Mouse (Mus musculus): ENCODE data around the gene Hsfy2. TPM values are rescaled to one million over a fixed set of nuclear protein-coding genes. Genes with fewer than 3 reads are reported as not detected.

Hsfy2 gene
- not detected in 2 replicates for polyA plus RNA-seq (2012; ENCODE audit: insufficient read depth, low replicate concordance)

DNA sequence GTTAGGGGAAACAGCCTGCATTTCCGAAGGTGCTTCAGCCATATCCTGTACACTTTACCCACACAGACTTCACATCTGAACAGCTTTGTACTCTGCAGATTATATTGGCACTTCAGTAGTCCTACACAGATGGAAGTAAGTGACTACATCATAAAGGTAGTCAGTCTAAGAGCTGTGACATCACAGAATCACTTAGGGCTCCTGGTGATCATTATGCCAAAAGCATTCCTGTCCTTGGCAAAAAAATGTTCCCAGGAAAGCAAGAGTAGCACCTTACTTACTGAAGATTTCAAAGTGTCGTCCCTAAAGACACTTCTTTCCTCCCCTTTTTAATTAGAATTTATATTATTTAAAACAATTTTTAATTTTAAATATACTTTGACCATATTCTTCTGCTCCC lies at the start of gene Hsfy2:
TSS of gene Hsfy2 (minus strand) at position 101 of the 400 bp plus-strand sequence.
- Histone ChIP-seq H3K4me1 (no peaks in the 10 kb centered on the region), H3K36me3 (replicated peaks; ENCODE audit: low read length) (no peaks in the 10 kb centered on the region), H3K9me3 (peaks cover 7% of the 10 kb centered on the region), H3K4me3 (replicated peaks) (no peak within 1 kb of the TSS), H3K27me3 (replicated peaks) (no peaks in the 10 kb centered on the region)
- TF ChIP-seq FLI1 (IDR thresholded peaks at IDR 0.05; ENCODE audit: low read length), result no peak
- no peak for TF ChIP-seq GATA1 (IDR thresholded peaks at IDR 0.05; ENCODE audit: borderline replicate concordance, low read length)

DNA sequence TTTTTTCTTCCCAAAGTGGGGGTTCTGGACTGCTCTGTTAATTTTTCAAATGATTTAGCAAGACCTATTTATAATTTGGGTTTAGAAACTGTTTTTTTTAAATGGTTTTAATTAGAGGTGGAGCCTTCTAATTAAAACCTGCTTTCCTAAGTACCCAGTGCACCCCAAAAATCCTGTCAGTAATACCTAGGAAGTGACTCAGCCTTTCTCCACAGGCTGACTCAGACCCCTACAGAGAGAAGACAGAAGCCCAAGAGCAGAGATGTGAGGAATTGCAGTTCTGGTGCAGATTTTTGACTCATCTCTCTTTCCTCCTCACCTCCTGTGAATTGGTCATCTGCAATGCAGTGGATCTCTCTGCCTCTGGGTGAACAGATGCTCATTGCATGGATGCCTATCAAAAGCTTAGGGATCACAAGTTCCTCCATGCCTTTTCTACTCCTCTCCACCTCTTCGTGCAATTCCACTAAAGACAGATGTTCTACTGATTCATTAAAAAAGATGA lies 47.9 kb upstream of the Hsfy2 start:
- Histone ChIP-seq H3K4me1 (no peaks in the 10 kb centered on the region), H3K4me3 (replicated peaks) (no peak overlapping the region), H3K27me3 (replicated peaks) (no peaks in the 10 kb centered on the region), H3K9me3 (no peaks in the 10 kb centered on the region), H3K36me3 (replicated peaks; ENCODE audit: low read length) (no peaks in the 10 kb centered on the region)
- TF ChIP-seq FLI1 (IDR thresholded peaks at IDR 0.05; ENCODE audit: low read length), result no peak
- no peak for TF ChIP-seq GATA1 (IDR thresholded peaks at IDR 0.05; ENCODE audit: borderline replicate concordance, low read length)

- Histone ChIP-seq H3K4me3 (replicated peaks) (no peak overlapping the region), H3K4me1 (no peaks in the 10 kb centered on the region), H3K27me3 (replicated peaks) (no peaks in the 10 kb centered on the region), H3K9me3 (no peaks in the 10 kb centered on the region), H3K36me3 (replicated peaks; ENCODE audit: low read length) (no peaks in the 10 kb centered on the region)
- TF ChIP-seq GATA1 (IDR thresholded peaks at IDR 0.05; ENCODE audit: borderline replicate concordance, low read length) (no peak), FLI1 (IDR thresholded peaks at IDR 0.05; ENCODE audit: low read length) (no peak)
These were observed 47.3 kb upstream of the Hsfy2 start for GRCm38 (mm10) chr1:56684512-56684911.

DNA sequence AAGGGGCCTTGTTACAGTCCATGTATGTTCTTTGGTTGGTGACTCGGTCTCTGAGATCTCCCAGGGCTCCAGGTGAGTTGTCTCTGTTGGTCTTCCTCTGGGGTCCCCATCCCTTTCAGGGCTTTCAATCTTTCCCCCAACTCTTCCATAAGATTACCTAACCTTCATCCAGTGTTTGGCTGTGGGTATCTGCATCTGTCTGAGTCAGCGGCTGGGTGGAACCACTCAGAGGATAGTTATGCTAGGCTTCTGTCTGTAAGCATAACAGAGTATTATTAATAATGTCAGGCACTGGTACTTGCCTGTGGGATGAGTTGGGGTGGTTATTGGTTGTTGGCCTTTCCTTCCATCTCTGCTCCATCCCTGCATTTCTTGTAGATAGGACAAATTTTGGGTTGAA lies 44.0 kb upstream of the Hsfy2 start:
- H3K4me3 ChIP-seq (replicated peaks), result no peak overlapping the region
- H3K27me3 ChIP-seq (replicated peaks), result no peaks in the 10 kb centered on the region
- H3K36me3 ChIP-seq (replicated peaks; ENCODE audit: low read length), result no peaks in the 10 kb centered on the region
- TF ChIP-seq GATA1 (IDR thresholded peaks at IDR 0.05; ENCODE audit: borderline replicate concordance, low read length) (no peak), FLI1 (IDR thresholded peaks at IDR 0.05; ENCODE audit: low read length) (no peak)
- H3K4me1 ChIP-seq, result no peaks in the 10 kb centered on the region
- no peaks in the 10 kb centered on the region for H3K9me3 ChIP-seq

DNA sequence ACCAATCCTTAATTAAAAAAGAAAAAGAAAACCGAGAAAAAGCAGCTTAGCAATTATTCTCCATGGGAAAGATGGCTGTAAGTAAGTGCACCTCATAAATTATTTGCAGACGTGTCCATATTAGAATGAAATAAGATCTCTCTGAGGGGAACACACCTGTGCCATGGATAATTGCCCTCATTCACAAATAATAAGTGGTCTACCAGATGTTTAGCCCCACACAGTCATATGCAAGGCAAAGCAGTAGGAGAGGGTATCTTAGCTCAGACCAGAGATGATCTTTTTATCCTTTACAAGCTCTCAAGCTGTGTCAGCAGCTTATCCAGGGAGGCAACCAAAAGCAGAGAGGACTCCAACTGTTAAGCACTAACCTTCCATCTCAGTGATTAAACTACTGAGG lies 38.0 kb upstream of the Hsfy2 start:
- H3K4me1 ChIP-seq, result no peaks in the 10 kb centered on the region
- no peak overlapping the region for H3K4me3 ChIP-seq (replicated peaks)
- H3K27me3 ChIP-seq (replicated peaks), result no peaks in the 10 kb centered on the region
- no peaks in the 10 kb centered on the region for H3K36me3 ChIP-seq (replicated peaks; ENCODE audit: low read length)
- TF ChIP-seq GATA1 (IDR thresholded peaks at IDR 0.05; ENCODE audit: borderline replicate concordance, low read length) (no peak), FLI1 (IDR thresholded peaks at IDR 0.05; ENCODE audit: low read length) (no peak)
- H3K9me3 ChIP-seq, result peaks cover 10% of the 10 kb centered on the region; the same call in 1 of the 2 replicates

- Histone ChIP-seq H3K36me3 (replicated peaks; ENCODE audit: low read length) (no peaks in the 10 kb centered on the region), H3K9me3 (peaks cover 15% of the 10 kb centered on the region; the same call in 1 of the 2 replicates), H3K27me3 (replicated peaks) (no peaks in the 10 kb centered on the region), H3K4me1 (no peaks in the 10 kb centered on the region), H3K4me3 (replicated peaks) (no peak overlapping the region)
- TF ChIP-seq FLI1 (IDR thresholded peaks at IDR 0.05; ENCODE audit: low read length) (no peak), GATA1 (IDR thresholded peaks at IDR 0.05; ENCODE audit: borderline replicate concordance, low read length) (no peak)
These were observed 37.4 kb upstream of the Hsfy2 start for GRCm38 (mm10) chr1:56674601-56675000.

GRCm38 (mm10) chr1:56671241-56671945 lies 34.2 kb upstream of the Hsfy2 start:
- Histone ChIP-seq H3K9me3 (peaks cover 19% of the 10 kb centered on the region), H3K4me1 (no peaks in the 10 kb centered on the region), H3K36me3 (replicated peaks; ENCODE audit: low read length) (no peaks in the 10 kb centered on the region), H3K27me3 (replicated peaks) (no peaks in the 10 kb centered on the region), H3K4me3 (replicated peaks) (no peak overlapping the region)
- TF ChIP-seq FLI1 (IDR thresholded peaks at IDR 0.05; ENCODE audit: low read length), result no peak
- no peak for TF ChIP-seq GATA1 (IDR thresholded peaks at IDR 0.05; ENCODE audit: borderline replicate concordance, low read length)

DNA sequence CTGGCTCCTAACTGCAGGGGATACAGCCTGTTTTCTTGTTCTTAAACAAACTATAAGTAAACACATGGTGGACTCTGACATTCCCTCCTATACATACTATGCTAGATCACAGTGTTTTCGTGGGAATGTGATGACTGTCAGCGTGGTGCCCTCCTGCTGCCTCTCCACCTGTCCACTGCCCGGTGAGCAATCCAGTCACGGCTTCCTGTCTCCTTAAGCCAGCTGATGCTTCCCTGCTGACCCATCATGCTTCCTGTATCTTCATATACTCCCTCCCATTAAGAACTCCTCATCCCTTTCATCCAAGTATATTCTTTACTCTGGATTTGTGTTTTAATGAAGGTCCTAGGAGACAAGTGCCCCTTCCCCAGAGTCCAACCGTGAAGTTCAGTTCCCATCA lies 33.3 kb upstream of the Hsfy2 start:
- TF ChIP-seq FLI1 (IDR thresholded peaks at IDR 0.05; ENCODE audit: low read length), result no peak
- no peak for TF ChIP-seq GATA1 (IDR thresholded peaks at IDR 0.05; ENCODE audit: borderline replicate concordance, low read length)
- peaks cover 14% of the 10 kb centered on the region for H3K9me3 ChIP-seq
- H3K4me3 ChIP-seq (replicated peaks), result no peak overlapping the region
- H3K27me3 ChIP-seq (replicated peaks), result no peaks in the 10 kb centered on the region
- H3K36me3 ChIP-seq (replicated peaks; ENCODE audit: low read length), result no peaks in the 10 kb centered on the region
- H3K4me1 ChIP-seq, result no peaks in the 10 kb centered on the region

- TF ChIP-seq GATA1 (IDR thresholded peaks at IDR 0.05; ENCODE audit: borderline replicate concordance, low read length) (no peak), FLI1 (IDR thresholded peaks at IDR 0.05; ENCODE audit: low read length) (no peak)
- Histone ChIP-seq H3K36me3 (replicated peaks; ENCODE audit: low read length) (no peaks in the 10 kb centered on the region), H3K27me3 (replicated peaks) (no peaks in the 10 kb centered on the region), H3K4me1 (no peaks in the 10 kb centered on the region), H3K4me3 (replicated peaks) (no peak overlapping the region), H3K9me3 (peaks cover 5% of the 10 kb centered on the region)
These were observed 27.4 kb upstream of the Hsfy2 start for GRCm38 (mm10) chr1:56664606-56665005.

DNA sequence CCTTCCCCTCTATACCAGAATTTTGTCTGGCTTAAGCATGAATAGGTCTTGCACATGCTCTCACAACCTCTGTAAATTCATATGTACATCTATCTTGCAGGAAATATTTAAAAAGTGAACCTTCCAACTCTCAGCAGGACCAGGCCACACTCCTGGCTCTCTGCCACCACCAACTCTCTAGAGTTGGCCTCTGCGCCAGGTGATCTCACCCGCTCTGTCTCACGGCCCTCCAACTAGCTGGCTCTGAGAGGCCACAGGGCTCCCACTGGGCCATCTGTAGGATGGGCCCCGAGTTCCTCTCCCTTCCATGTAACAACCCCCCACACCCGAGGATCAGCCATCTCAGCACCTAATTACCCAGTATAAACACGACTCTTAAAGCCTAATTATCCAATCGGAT lies 10.4 kb downstream of the Hsfy2 start:
- no peak overlapping the region for H3K4me3 ChIP-seq (replicated peaks)
- no peaks in the 10 kb centered on the region for H3K36me3 ChIP-seq (replicated peaks; ENCODE audit: low read length)
- TF ChIP-seq GATA1 (IDR thresholded peaks at IDR 0.05; ENCODE audit: borderline replicate concordance, low read length), result no peak
- no peak for TF ChIP-seq FLI1 (IDR thresholded peaks at IDR 0.05; ENCODE audit: low read length)
- no peaks in the 10 kb centered on the region for H3K27me3 ChIP-seq (replicated peaks)
- no peaks in the 10 kb centered on the region for H3K4me1 ChIP-seq
- H3K9me3 ChIP-seq, result 0 out of 2 replicates have a peak, but pooled peaks cover 2% of the 10 kb centered on the region
